Mouse (Mus musculus): ENCODE results near the gene Dynlrb2. TPM values are rescaled to one million over a fixed set of nuclear protein-coding genes. Genes with fewer than 3 reads are reported as not detected.
A peak's percentile ranks its signal among the peaks of the same experiment; 100 is the strongest.

Gene Dynlrb2
- not detected for total RNA-seq (2021)
- long read RNA-seq, experiment 1 = 0 reads
- long read RNA-seq, experiment 2 = 0 reads

DNA sequence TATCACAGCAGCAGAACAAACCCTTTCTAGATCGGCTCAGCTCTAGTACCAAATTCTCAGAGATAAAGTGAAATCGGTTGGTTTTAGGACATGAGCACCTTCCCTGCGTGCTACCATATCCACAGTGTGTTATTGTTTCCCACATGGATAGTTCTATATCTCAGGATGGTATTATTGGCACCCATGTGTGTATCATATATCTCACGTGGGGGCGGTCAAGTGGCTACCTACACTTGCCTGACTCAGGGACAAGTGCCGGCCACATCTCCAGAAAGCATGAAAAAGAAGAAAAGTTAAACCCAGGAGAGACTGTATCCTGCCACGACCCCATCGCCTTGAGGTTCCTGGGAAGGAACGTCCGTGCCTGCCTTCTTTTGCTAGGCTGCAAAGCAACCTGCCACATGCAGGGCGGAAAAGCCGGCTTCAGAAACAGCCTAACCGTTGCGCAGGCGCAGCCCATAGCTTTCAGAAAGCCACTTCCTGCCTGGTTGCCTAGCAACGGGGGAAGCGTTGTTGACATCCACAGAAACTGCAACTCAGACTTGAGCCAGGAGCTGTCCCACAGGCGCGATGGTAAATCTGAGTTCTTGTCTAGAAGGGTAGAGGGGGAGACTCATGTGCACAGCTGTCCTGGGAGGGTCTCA lies at the start of gene Dynlrb2:
Gene Dynlrb2 (plus strand): TSS at position 498 of the 644 bp plus-strand sequence.
- intact Hi-C loops (cut with DNase I) = loop anchor here (5.0 kb wide), 1 partner anchor 228 kb away; the partner anchor contains the start of gene Cdyl2
- Histone ChIP-seq H3K27ac (peak within 1 kb of the TSS; percentile 57), H3K4me3 (peak within 1 kb of the TSS; percentile 69)
- no peak for TF ChIP-seq CTCF (IDR thresholded peaks at IDR 0.05)
- DNase-seq = peak; percentile 90

DNA sequence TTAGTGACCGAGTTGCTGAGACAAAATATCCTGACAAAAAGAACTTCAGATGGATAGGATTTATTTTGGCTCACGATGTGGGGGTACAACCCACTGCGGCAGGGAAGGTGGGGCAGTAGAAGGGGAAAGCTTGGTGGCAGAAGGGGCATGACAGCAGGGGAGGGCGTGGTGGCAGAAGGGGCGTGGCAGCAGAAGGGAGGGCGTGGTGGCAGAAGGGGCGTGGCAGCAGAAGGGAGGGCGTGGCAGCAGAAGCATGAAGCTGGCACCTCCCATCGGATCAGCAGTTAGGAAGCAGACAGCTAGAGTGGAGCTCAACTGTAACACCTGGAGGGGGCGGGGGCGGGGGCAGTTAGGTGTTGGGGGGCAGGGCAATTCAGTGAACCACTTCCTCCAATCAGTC lies 46.2 kb upstream of the Dynlrb2 start:
- no peak overlapping the region for H3K27ac ChIP-seq
- DNase-seq = no peak
- no peak for TF ChIP-seq CTCF (IDR thresholded peaks at IDR 0.05)
- no peak overlapping the region for H3K4me3 ChIP-seq
- intact Hi-C loops (cut with DNase I) = no loop called here

DNA sequence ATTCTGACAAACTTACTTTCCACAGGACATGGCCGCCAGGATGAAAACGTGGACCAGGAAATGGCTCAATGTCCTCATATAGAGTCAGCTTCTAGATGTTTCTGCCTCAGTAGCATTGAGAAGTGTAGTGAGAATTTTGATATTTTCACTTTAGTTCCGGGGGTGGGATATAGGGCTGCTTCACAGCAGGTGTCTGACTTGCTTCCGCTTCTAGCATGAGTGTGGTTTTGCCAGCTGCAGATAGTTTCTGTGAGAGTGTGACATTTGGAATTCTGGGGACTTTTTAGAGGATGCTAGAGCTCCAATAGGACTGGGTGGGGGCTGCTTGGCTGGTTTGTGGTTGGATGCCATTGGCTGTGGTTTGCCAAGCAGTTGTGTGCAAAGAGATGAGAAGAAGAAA lies 43.3 kb upstream of the Dynlrb2 start:
- no peak for TF ChIP-seq CTCF (IDR thresholded peaks at IDR 0.05)
- intact Hi-C loops (cut with DNase I) = no loop called here

DNA sequence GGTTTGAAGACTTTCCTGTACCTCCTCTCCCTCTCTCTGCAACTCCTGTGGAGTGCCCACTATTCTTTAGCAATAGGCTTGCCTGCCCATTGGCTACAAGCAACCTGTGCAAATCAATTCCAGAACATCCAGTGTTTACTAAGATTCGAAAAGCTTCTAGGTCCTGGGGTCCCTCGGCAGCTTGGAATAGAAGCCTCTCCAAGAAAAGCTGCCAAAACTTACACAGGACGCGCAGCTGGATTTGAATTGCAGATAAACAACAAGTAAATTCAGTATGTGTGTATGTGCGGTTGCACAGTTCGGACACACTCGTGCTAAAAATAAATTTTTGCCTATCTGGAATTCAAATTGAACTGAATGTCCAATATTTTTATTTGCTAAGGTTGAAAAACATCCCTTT lies 38.2 kb upstream of the Dynlrb2 start:
- no peak overlapping the region for H3K4me3 ChIP-seq
- peak overlapping the region; percentile 16; the same call in 1 of the 2 replicates for H3K27ac ChIP-seq
- DNase-seq = no peak
- no peak for TF ChIP-seq CTCF (IDR thresholded peaks at IDR 0.05)
- intact Hi-C loops (cut with DNase I) = no loop called here

More for the DNA sequence above, 43.3 kb upstream of the Dynlrb2 start:
- DNase-seq = no peak
- no peak overlapping the region for H3K4me3 ChIP-seq
- H3K27ac ChIP-seq = no peak overlapping the region

DNA sequence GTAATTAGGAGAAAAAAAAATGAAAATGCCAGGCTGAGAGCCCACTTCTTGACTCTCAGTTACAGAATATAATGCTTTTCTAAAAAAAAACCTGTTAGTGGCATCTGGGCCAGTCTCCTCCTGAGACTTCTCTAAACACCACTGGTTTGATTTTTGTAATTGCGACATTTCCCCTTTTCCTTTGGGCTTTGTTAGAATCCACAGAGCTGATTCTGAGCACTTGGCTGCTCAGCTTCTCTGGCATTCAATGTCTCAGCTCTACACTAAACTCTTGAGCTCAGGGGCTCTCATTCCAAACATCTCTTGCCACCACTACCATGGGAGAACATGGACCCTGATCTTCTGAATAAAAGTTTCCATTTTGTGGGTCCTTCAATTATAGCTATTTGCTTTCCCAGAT lies 37.7 kb upstream of the Dynlrb2 start:
- peak overlapping the region; percentile 16; the same call in 1 of the 2 replicates for H3K27ac ChIP-seq
- intact Hi-C loops (cut with DNase I) = no loop called here
- H3K4me3 ChIP-seq = no peak overlapping the region
- no peak for DNase-seq
- TF ChIP-seq CTCF (IDR thresholded peaks at IDR 0.05) = no peak

DNA sequence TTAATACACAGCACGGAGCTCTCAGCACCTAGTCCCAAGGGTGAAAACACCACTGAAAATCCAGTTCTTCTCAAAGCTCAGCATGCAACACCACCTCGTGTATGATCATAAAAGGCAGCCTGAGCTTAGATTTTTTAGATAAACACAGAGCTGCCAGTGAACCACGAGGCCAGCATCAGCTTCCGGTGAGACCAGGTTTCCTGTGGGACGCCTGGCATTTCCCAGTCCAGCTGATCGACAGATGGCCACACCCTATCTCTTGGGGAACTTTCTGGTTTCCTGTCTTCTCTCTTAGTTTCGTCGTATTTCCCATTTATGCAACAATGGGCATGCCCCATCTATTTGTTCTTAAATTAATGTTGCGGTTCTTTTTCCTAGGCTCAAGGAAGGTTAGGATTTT lies 26.8 kb upstream of the Dynlrb2 start:
- H3K27ac ChIP-seq = no peak overlapping the region
- intact Hi-C loops (cut with DNase I) = no loop called here
- no peak overlapping the region for H3K4me3 ChIP-seq
- no peak for DNase-seq
- TF ChIP-seq CTCF (IDR thresholded peaks at IDR 0.05) = no peak

DNA sequence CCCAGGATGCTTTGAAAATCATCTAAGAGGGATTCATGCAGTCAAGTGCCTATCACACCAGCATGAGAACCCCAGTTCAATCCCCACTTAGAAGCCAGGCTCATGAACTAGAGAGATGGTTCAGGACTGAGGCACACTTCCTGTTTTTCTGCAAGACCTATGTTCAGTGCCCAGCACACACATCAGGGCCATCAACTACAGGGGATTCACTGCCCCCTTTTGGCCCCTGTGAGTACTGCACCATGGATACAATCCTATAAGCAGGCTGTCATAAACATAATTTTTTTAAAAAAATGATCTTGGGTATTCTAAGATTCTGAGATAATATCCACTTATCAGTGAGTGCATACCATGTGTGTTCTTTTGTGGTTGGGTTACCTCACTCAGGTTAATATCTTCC lies 26.1 kb upstream of the Dynlrb2 start:
- intact Hi-C loops (cut with DNase I) = no loop called here
- no peak for TF ChIP-seq CTCF (IDR thresholded peaks at IDR 0.05)
- Histone ChIP-seq H3K27ac (no peak overlapping the region), H3K4me3 (no peak overlapping the region)
- DNase-seq = no peak

DNA sequence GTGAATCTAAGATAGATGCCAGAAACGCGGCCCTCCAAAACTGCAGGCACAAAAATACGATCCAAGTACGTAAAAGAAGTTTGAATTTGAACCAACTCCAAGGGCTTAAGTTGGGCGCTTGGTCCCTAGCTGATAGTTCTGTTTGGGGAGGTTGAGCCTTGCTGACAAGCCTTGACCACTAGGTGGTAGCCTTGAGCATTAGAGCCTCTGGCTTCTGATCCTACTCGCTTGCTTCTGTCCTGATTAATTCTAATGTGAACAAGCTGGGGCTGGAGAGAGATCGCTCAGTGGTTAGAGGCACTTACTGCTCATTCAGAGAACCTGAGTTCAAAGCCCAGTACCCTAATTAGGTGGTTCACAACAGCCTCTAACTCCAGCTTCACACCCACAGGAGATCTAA lies 23.9 kb upstream of the Dynlrb2 start:
- DNase-seq = peak; percentile 54
- peak; percentile 84 for TF ChIP-seq CTCF (IDR thresholded peaks at IDR 0.05)
- intact Hi-C loops (cut with DNase I) = loop anchor here (2.0 to 10.0 kb wide), 3 partner anchors 180 to 384 kb away; no protein-coding TSS in a partner anchor
- no peak overlapping the region for H3K27ac ChIP-seq
- no peak overlapping the region for H3K4me3 ChIP-seq

DNA sequence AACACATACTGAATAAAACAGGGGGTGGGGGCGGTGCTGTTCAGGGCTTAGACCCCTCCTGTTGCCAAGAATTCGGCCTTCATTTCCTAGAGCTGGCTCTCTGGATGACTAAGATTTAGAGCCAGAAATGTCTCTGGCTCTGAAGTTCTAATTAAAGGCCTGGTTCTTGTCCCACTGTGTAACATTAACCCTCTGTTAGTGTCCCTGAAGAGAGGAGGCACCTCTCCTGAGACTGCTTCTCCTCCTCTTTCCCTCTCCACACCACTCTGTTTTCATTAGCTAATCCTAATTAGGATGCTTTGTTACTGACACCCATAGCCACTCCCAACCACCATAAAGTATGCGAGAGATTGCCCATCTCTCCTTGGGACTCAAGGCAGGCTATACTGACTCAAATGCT lies 22.0 kb upstream of the Dynlrb2 start:
- intact Hi-C loops (cut with DNase I) = loop anchor here (10.0 kb wide), 1 partner anchor 382 kb away; no protein-coding TSS in a partner anchor
- H3K4me3 ChIP-seq = no peak overlapping the region
- no peak for DNase-seq
- TF ChIP-seq CTCF (IDR thresholded peaks at IDR 0.05) = no peak
- H3K27ac ChIP-seq = no peak overlapping the region

DNA sequence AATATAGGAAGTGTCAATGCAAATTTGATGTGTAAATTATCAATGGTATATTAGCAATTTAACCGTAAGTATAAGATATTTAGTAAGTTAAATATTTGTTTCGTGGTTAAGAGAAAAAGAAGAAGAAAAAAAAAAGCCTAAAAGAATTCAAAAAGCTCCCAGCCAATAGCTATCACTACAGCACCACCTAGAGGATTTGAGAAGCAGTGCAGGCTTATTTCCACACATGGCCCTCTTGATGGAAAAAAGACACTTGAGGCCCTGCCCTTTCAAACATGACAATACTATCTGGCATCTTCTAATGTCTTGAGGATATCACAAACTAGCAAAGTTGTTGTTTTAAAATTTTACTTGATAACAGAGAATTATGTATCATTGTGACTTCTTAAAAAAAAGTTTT lies 20.7 kb upstream of the Dynlrb2 start:
- peak; percentile 78 for TF ChIP-seq CTCF (IDR thresholded peaks at IDR 0.05)
- intact Hi-C loops (cut with DNase I) = loop anchor here (10.0 kb wide), 1 partner anchor 381 kb away; no protein-coding TSS in a partner anchor
- Histone ChIP-seq H3K27ac (no peak overlapping the region), H3K4me3 (no peak overlapping the region)
- DNase-seq = no peak

DNA sequence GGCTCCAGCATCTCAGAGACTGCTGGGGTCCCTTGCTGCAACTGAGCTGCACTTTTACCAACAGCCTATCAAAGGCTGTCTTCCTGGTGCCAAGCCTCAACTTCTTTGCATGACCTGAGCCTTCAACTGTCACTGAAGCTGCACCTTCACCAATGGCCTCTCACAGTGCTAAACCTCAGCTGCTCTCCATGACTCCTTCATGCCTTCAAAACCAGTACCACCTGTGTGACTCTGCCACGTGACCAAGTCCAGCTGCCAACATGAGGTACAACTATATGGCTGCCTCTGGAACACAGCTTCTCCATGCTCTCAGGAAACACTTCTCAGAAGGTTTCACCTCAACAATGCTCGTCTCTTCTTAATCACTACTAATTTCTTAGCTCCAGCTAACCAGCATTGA lies 16.2 kb upstream of the Dynlrb2 start:
- DNase-seq = no peak
- intact Hi-C loops (cut with DNase I) = loop anchor here (10.0 kb wide), 1 partner anchor 376 kb away; no protein-coding TSS in a partner anchor
- H3K27ac ChIP-seq = no peak overlapping the region
- no peak for TF ChIP-seq CTCF (IDR thresholded peaks at IDR 0.05)
- no peak overlapping the region for H3K4me3 ChIP-seq

DNA sequence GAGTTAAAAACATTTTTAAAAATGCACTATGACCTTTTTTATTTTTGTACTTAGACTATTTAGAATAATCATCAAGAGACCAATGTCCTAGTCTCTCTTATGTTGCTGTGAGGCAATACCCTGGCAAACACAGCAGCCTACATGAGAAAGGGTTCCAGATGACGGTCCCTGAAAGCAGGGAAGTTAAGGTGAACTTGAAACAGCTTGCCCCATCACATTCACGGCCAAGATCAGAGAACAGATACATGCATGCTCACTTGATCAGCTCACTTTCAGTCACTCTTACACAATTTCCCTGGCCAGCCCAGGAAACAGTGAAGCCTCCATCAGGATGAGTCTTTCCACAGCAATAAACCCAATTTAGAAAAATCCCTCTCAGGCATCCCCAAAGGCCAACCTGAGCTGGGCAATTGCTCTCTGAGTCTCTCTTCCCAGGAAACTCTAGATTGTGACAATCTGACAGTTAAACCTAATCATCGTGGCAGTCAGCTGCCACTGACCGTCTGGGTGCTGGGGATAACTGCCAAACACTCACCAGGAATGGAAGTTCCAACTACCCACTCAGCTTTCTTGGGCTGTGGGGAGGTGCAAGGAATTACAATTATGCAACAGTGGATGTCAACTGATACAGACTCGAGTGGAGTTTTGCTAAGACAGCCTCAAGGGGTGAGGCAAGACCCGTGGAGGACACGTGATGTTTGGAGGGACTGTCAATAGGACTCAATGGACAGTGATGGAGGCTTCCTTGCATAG lies 4.5 kb upstream of the Dynlrb2 start:
- Histone ChIP-seq H3K4me3 (no peak overlapping the region), H3K27ac (no peak overlapping the region)
- intact Hi-C loops (cut with DNase I) = loop anchor here (5.0 kb wide), 1 partner anchor 232 kb away; the partner anchor contains the start of gene Cdyl2
- peak; percentile 46 for DNase-seq
- no peak for TF ChIP-seq CTCF (IDR thresholded peaks at IDR 0.05)

DNA sequence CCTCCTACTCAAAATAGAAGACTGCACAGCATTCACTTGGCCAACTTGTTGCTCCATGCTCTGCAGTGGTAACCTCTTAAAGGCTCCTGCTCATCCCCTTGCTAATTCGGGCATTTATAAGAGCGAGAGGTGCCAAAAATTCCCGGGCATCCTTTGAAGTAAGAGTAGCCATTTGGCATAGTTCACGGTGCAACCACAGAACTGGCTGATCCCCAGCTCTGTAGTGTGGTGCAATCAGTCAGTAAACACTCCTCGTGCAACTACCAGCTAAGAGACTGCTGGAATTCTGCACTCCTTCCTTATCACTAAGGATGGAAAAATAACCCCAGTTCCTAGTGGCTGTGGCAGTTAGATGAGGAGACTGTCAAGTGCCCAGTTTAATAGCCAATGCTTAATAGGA lies 3.9 kb downstream of the Dynlrb2 start:
- Histone ChIP-seq H3K27ac (peak overlapping the region; percentile 57), H3K4me3 (no peak overlapping the region)
- intact Hi-C loops (cut with DNase I) = no loop called here
- no peak for TF ChIP-seq CTCF (IDR thresholded peaks at IDR 0.05)
- peak; percentile 84 for DNase-seq
